Comparison of ENCODE assay signal across 8 mouse cellular contexts in genomic region chr7:27249146-27249545, GRCm38 (mm10). TPM values are rescaled to one million over a fixed set of nuclear protein-coding genes. Genes with fewer than 3 reads are reported as not detected.
A peak's percentile ranks its signal among the peaks of the same experiment; 100 is the strongest.
DNase-seq lines count a peak whose midpoint lies in the region; ATAC-seq and TF ChIP-seq lines count a peak whose summit lies in the region.

No protein-coding gene starts in this region.

- H3K4me3 ChIP-seq in gastrocnemius, adult 2 months = no peak overlapping the region
- H3K4me3 ChIP-seq in midbrain, postnatal 0 days (ENCODE audit: low read depth, low read length) = no peak overlapping the region
- no peak overlapping the region for H3K4me3 ChIP-seq in midbrain, embryonic 15.5 days
- H3K4me3 ChIP-seq in midbrain, embryonic 13.5 days (replicated peaks) = no peak overlapping the region

- DNase-seq in gastrocnemius, adult 2 months = no peak
- DNase-seq in gastrocnemius, postnatal 14 days = no peak
- peak; percentile 40 for DNase-seq in midbrain, postnatal 0 days (ENCODE audit: low spot score)
- DNase-seq in retina, postnatal 1 day = peak; percentile 68
- no peak for DNase-seq in urinary bladder, adult 2 months (ENCODE audit: low spot score)

- 95% methylated on average over 2 of the region's 2 CpGs for WGBS in midbrain, postnatal 0 days
- WGBS in midbrain, embryonic 15.5 days = 90% methylated on average over 2 of the region's 2 CpGs
- 87% methylated on average over 2 of the region's 2 CpGs for WGBS in midbrain, embryonic 13.5 days

- H3K4me2 ChIP-seq in midbrain, postnatal 0 days (ENCODE audit: low read depth, low read length, poor library complexity, severe bottlenecking) = no peak overlapping the region
- no peak overlapping the region for H3K4me2 ChIP-seq in midbrain, embryonic 15.5 days
- no peak overlapping the region for H3K4me2 ChIP-seq in midbrain, embryonic 13.5 days (replicated peaks)

- H3K27me3 ChIP-seq in midbrain, postnatal 0 days (ENCODE audit: insufficient read depth, low read length) = no peaks in the 10 kb centered on the region
- no peaks in the 10 kb centered on the region for H3K27me3 ChIP-seq in midbrain, embryonic 15.5 days (replicated peaks)
- no peaks in the 10 kb centered on the region for H3K27me3 ChIP-seq in midbrain, embryonic 13.5 days

- intact Hi-C loops in gastrocnemius, adult 2 months (cut with DNase I) = no loop called here
- intact Hi-C loops in gastrocnemius, postnatal 14 days (cut with DNase I; ENCODE audit: low total_unique reads) = no loop called here

- H3K4me1 ChIP-seq in midbrain, postnatal 0 days (ENCODE audit: insufficient read depth, low read length) = no peaks in the 10 kb centered on the region
- H3K4me1 ChIP-seq in midbrain, embryonic 15.5 days = no peaks in the 10 kb centered on the region
- H3K4me1 ChIP-seq in midbrain, embryonic 13.5 days (replicated peaks) = no peaks in the 10 kb centered on the region

- TF ChIP-seq CTCF in gastrocnemius, adult 2 months (IDR thresholded peaks at IDR 0.05) = peak; percentile 58
- peak; percentile 64 for TF ChIP-seq CTCF in midbrain, postnatal 0 days (IDR thresholded peaks at IDR 0.05)

- H3K27ac ChIP-seq in gastrocnemius, adult 2 months = no peak overlapping the region
- no peak overlapping the region for H3K27ac ChIP-seq in midbrain, postnatal 0 days (ENCODE audit: low read depth, low read length)
- H3K27ac ChIP-seq in midbrain, embryonic 15.5 days = no peak overlapping the region
- no peak overlapping the region for H3K27ac ChIP-seq in midbrain, embryonic 13.5 days

- H3K9me3 ChIP-seq in midbrain, postnatal 0 days (ENCODE audit: low read length) = no peaks in the 10 kb centered on the region
- no peaks in the 10 kb centered on the region for H3K9me3 ChIP-seq in midbrain, embryonic 15.5 days
- H3K9me3 ChIP-seq in midbrain, embryonic 13.5 days = no peaks in the 10 kb centered on the region

- no peak overlapping the region for H3K9ac ChIP-seq in midbrain, postnatal 0 days (replicated peaks; ENCODE audit: low read length, poor library complexity, severe bottlenecking)
- no peak overlapping the region for H3K9ac ChIP-seq in midbrain, embryonic 15.5 days
- H3K9ac ChIP-seq in midbrain, embryonic 13.5 days (replicated peaks) = no peak overlapping the region

- 0 out of 2 replicates have a peak, but pooled peaks cover 14% of the 10 kb centered on the region for H3K36me3 ChIP-seq in midbrain, postnatal 0 days (ENCODE audit: insufficient read depth, low read length)
- H3K36me3 ChIP-seq in midbrain, embryonic 15.5 days (replicated peaks) = no peaks in the 10 kb centered on the region; the same call in 1 of the 2 replicates
- peaks cover 57% of the 10 kb centered on the region for H3K36me3 ChIP-seq in midbrain, embryonic 13.5 days

- ATAC-seq in midbrain, postnatal 0 days (ENCODE audit: low FRiP score) = no peak
- ATAC-seq in midbrain, embryonic 15.5 days (replicated peaks) = no peak
- peak; percentile 59; the same call in 1 of the 2 replicates for ATAC-seq in common myeloid progenitor, adult 5-6 weeks (replicated peaks; ENCODE audit: low read depth, poor library complexity, severe bottlenecking)
- ATAC-seq in midbrain, embryonic 13.5 days = no peak

RNA-seq across cellular contexts. Expression of gene Numbl, which starts 9.1 kb away (rescaled TPM):
- 1 to 10 TPM; 3.8 to 4.2 TPM for total RNA-seq in gastrocnemius, adult 2 months (2021)
- 10 to 100 TPM in 1 of 2 experiments, 1 to 10 TPM in 1; 8.0 to 10.2 TPM for total RNA-seq in gastrocnemius, postnatal 14 days (2021)
- total RNA-seq in midbrain, postnatal 0 days (2014; rRNA removed) = 111 and 147 TPM in 2 replicates
- 59.8 and 60.9 TPM in 2 replicates for polyA plus RNA-seq in midbrain, postnatal 0 days (2015; fragmentation: Nextera tagmentation; extraction: Ambion mirVana)
- polyA plus RNA-seq in midbrain, embryonic 15.5 days (2015; fragmentation: Nextera tagmentation; extraction: Ambion mirVana) = 58.7 and 66.3 TPM in 2 replicates
- total RNA-seq in common myeloid progenitor, adult 5-6 weeks (2017) = 0.29 and 1.1 TPM in 2 replicates
- polyA plus RNA-seq in midbrain, embryonic 13.5 days (2015; fragmentation: Nextera tagmentation; extraction: Ambion mirVana) = 39.4 and 51.6 TPM in 2 replicates
- polyA plus RNA-seq in urinary bladder, adult 2 months (2012; rRNA removed) = 44.1 and 47.3 TPM in 2 replicates

RNA-seq across cellular contexts. Expression of gene Coq8b, which starts 16.3 kb away (rescaled TPM):
- total RNA-seq in gastrocnemius, adult 2 months (2021) = 1 to 10 TPM; 3.2 to 3.4 TPM
- total RNA-seq in gastrocnemius, postnatal 14 days (2021) = 1 to 10 TPM; 3.9 to 4.1 TPM
- total RNA-seq in midbrain, postnatal 0 days (2014; rRNA removed) = 24.8 and 26.0 TPM in 2 replicates
- polyA plus RNA-seq in midbrain, postnatal 0 days (2015; fragmentation: Nextera tagmentation; extraction: Ambion mirVana) = 15.1 and 16.7 TPM in 2 replicates
- polyA plus RNA-seq in midbrain, embryonic 15.5 days (2015; fragmentation: Nextera tagmentation; extraction: Ambion mirVana) = 26.9 and 27.9 TPM in 2 replicates
- 8.2 and 15.7 TPM in 2 replicates for total RNA-seq in common myeloid progenitor, adult 5-6 weeks (2017)
- 25.3 and 25.5 TPM in 2 replicates for polyA plus RNA-seq in midbrain, embryonic 13.5 days (2015; fragmentation: Nextera tagmentation; extraction: Ambion mirVana)
- 20.4 and 20.7 TPM in 2 replicates for polyA plus RNA-seq in urinary bladder, adult 2 months (2012; rRNA removed)

RNA-seq across cellular contexts. Expression of gene Itpkc, which starts 20.7 kb away (rescaled TPM):
- total RNA-seq in gastrocnemius, adult 2 months (2021) = 1 to 10 TPM; 3.9 to 4.3 TPM
- 1 to 10 TPM; 3.2 to 3.9 TPM for total RNA-seq in gastrocnemius, postnatal 14 days (2021)
- total RNA-seq in midbrain, postnatal 0 days (2014; rRNA removed) = 15.3 and 17.3 TPM in 2 replicates
- polyA plus RNA-seq in midbrain, postnatal 0 days (2015; fragmentation: Nextera tagmentation; extraction: Ambion mirVana) = 4.7 and 5.4 TPM in 2 replicates
- polyA plus RNA-seq in midbrain, embryonic 15.5 days (2015; fragmentation: Nextera tagmentation; extraction: Ambion mirVana) = 8.5 and 8.7 TPM in 2 replicates
- 5.2 and 5.4 TPM in 2 replicates for total RNA-seq in common myeloid progenitor, adult 5-6 weeks (2017)
- polyA plus RNA-seq in midbrain, embryonic 13.5 days (2015; fragmentation: Nextera tagmentation; extraction: Ambion mirVana) = 6.7 and 7.6 TPM in 2 replicates
- 9.9 and 11.6 TPM in 2 replicates for polyA plus RNA-seq in urinary bladder, adult 2 months (2012; rRNA removed)

RNA-seq across cellular contexts. Expression of gene Snrpa, which starts 53.1 kb away (rescaled TPM):
- total RNA-seq in gastrocnemius, adult 2 months (2021) = 10 to 100 TPM; 32.5 to 37.3 TPM
- 10 to 100 TPM; 32.2 to 34.7 TPM for total RNA-seq in gastrocnemius, postnatal 14 days (2021)
- total RNA-seq in midbrain, postnatal 0 days (2014; rRNA removed) = 138 and 142 TPM in 2 replicates
- 147 and 151 TPM in 2 replicates for polyA plus RNA-seq in midbrain, postnatal 0 days (2015; fragmentation: Nextera tagmentation; extraction: Ambion mirVana)
- 204 and 215 TPM in 2 replicates for polyA plus RNA-seq in midbrain, embryonic 15.5 days (2015; fragmentation: Nextera tagmentation; extraction: Ambion mirVana)
- total RNA-seq in common myeloid progenitor, adult 5-6 weeks (2017) = 102 and 125 TPM in 2 replicates
- polyA plus RNA-seq in midbrain, embryonic 13.5 days (2015; fragmentation: Nextera tagmentation; extraction: Ambion mirVana) = 233 and 245 TPM in 2 replicates
- 114 and 140 TPM in 2 replicates for polyA plus RNA-seq in urinary bladder, adult 2 months (2012; rRNA removed)

RNA-seq across cellular contexts. Expression of gene BC024978, which starts 53.6 kb away (rescaled TPM):
- total RNA-seq in gastrocnemius, adult 2 months (2021) = 10 to 100 TPM; 14.6 to 15.8 TPM
- 10 to 100 TPM; 11.8 to 13.4 TPM for total RNA-seq in gastrocnemius, postnatal 14 days (2021)
- 5.9 and 8.7 TPM in 2 replicates for total RNA-seq in midbrain, postnatal 0 days (2014; rRNA removed)
- polyA plus RNA-seq in midbrain, postnatal 0 days (2015; fragmentation: Nextera tagmentation; extraction: Ambion mirVana) = 2.3 and 2.8 TPM in 2 replicates
- polyA plus RNA-seq in midbrain, embryonic 15.5 days (2015; fragmentation: Nextera tagmentation; extraction: Ambion mirVana) = 3.7 and 3.9 TPM in 2 replicates
- total RNA-seq in common myeloid progenitor, adult 5-6 weeks (2017) = 4.8 and 5.7 TPM in 2 replicates
- 4.3 TPM in 2 replicates for polyA plus RNA-seq in midbrain, embryonic 13.5 days (2015; fragmentation: Nextera tagmentation; extraction: Ambion mirVana)
- polyA plus RNA-seq in urinary bladder, adult 2 months (2012; rRNA removed) = 11.1 and 12.0 TPM in 2 replicates

Comparison
In these comparisons a context has a peak if more than half of its experiments do, and no peak if none do; other contexts are left out.
1. DNase-seq: peak in midbrain, postnatal 0 days (single experiment) and retina, postnatal 1 day (single experiment); none in gastrocnemius, adult 2 months (single experiment), gastrocnemius, postnatal 14 days (single experiment) and urinary bladder, adult 2 months (single experiment).
2. RNA of gene Numbl, which starts 9.1 kb away (total RNA-seq): 111 to 147 TPM in midbrain, postnatal 0 days; 8.0 to 10.2 TPM in gastrocnemius, postnatal 14 days, 3.8 to 4.2 TPM in gastrocnemius, adult 2 months and 0.29 to 1.1 TPM in common myeloid progenitor, adult 5-6 weeks; every median in the first group is over 10 times any median in the second.